Mouse (Mus musculus) liver, postnatal 0 days (tissue): ENCODE measurements around the gene Dlg2.

Experiments
- CTCF ChIP-seq: sonication (generic); IDR thresholded peaks from 2 replicates; pipeline ENCODE4 v1.5.1; 2016; ENCODE audit warnings: antibody characterized with exemption, low read depth
- EP300 ChIP-seq: IDR thresholded peaks from 2 replicates; pipeline ENCODE4 v1.6.1; 2016; ENCODE audit warnings: antibody characterized with exemption, low read depth, mild to moderate bottlenecking

- no peak for TF ChIP-seq CTCF
- TF ChIP-seq EP300, result no peak
These were observed 1845.3 kb downstream of the Dlg2 start for GRCm38 (mm10) chr7:92321786-92322185.
